Comparison of ENCODE assay signal across 24 mouse cellular contexts in the genomic region with DNA sequence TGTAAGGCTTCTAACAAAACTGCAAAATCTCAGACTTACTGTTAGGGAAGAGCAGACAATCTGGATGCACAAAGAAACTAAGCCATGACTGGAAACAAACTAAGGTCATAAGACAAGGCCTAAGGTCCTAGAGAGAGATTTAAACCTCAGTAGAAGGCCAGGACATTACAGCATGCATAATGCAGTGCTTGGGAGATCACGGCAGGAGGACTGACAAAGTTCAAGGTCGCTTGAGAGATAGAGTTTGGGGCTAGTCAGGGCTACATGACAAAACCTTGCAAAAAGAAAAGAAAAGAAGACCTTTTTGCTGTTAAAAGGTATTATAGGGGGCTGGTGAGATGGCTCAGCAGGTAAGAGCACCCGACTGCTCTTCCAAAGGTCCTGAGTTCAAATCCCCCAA. TPM values are rescaled to one million over a fixed set of nuclear protein-coding genes. Genes with fewer than 3 reads are reported as not detected.
DNase-seq lines count a peak whose midpoint lies in the region; ATAC-seq lines count a peak whose summit lies in the region.
"Had no signal": no experiment of that assay in that cellular context is flagged by ENCODE, and none has a peak within 500 bp of the region (broad histone marks: within the 10 kb centered on the region; RNA-seq: fewer than 3 reads in every experiment).

No protein-coding gene starts in this region.

- peak overlapping the region; percentile 27 to 61; a peak in 3 of 4 replicates for H3K27ac ChIP-seq in heart, embryonic 14.5 days (replicated peaks in 1 of 2; ENCODE audit: control insufficient read depth in 1 of 2, insufficient read depth in 1 of 2, low read depth in 2 of 2, low read length in 2 of 2)
- no peak overlapping the region for H3K27ac ChIP-seq in midbrain, embryonic 10.5 days (replicated peaks)
- H3K27ac ChIP-seq: embryonic facial prominence, embryonic 10.5 days; embryonic facial prominence, embryonic 12.5 days; forebrain, embryonic 13.5 days; forebrain, embryonic 15.5 days had no signal

- H3K4me1 ChIP-seq in heart, embryonic 14.5 days (ENCODE audit: control insufficient read depth in 2 of 2, insufficient read depth in 2 of 2, low read length in 2 of 2): peaks cover 8 to 28% of the 10 kb centered on the region in 2 experiments
- H3K4me1 ChIP-seq in midbrain, embryonic 10.5 days: no peaks in the 10 kb centered on the region
- H3K4me1 ChIP-seq: embryonic facial prominence, embryonic 12.5 days; forebrain, embryonic 13.5 days; forebrain, embryonic 15.5 days had no signal

- no peaks in the 10 kb centered on the region for H3K36me3 ChIP-seq in heart, embryonic 14.5 days (ENCODE audit: control insufficient read depth, insufficient read depth, low read length)
- 0 out of 2 replicates have a peak, but pooled peaks cover 7% of the 10 kb centered on the region for H3K36me3 ChIP-seq in midbrain, embryonic 10.5 days
- H3K36me3 ChIP-seq: embryonic facial prominence, embryonic 10.5 days; forebrain, embryonic 15.5 days; G1E had no signal

- no peak overlapping the region for H3K4me2 ChIP-seq in heart, embryonic 14.5 days (ENCODE audit: low read length)
- H3K4me2 ChIP-seq: embryonic facial prominence, embryonic 12.5 days; forebrain, embryonic 13.5 days; forebrain, embryonic 15.5 days had no signal

- WGBS in heart, embryonic 14.5 days: 70% methylated on average over 3 of the region's 3 CpGs
- WGBS in midbrain, embryonic 10.5 days: 89% methylated on average over 3 of the region's 3 CpGs

- DNase-seq in heart, adult 9 months (ENCODE audit: low spot score in 2 of 2): no peak
- peak; percentile 58 for DNase-seq in ES-CJ7 (ENCODE audit: low read depth, low spot score)
- DNase-seq in R1 (ENCODE audit: low read depth, low spot score): peak; percentile 83
- DNase-seq in midbrain, embryonic 10.5 days (ENCODE audit: low spot score): no peak
- DNase-seq in lung, postnatal 14 days: no peak
- DNase-seq: adrenal gland, adult 8-10 months; adrenal gland, postnatal 14 days; adrenal gland, postnatal 36 days; cerebellum, adult 11-12 months; cerebellum, adult 2 months; cerebellum, adult 9-10 months; cerebellum, postnatal 10 days; cerebellum, postnatal 25 days; forebrain, postnatal 0 days had no signal

- no peaks in the 10 kb centered on the region for H3K27me3 ChIP-seq in heart, embryonic 14.5 days (ENCODE audit: control insufficient read depth, insufficient read depth, low read length)
- H3K27me3 ChIP-seq in midbrain, embryonic 10.5 days (ENCODE audit: low read depth, poor library complexity, severe bottlenecking): no peaks in the 10 kb centered on the region
- H3K27me3 ChIP-seq: embryonic facial prominence, embryonic 12.5 days; forebrain, embryonic 13.5 days; forebrain, embryonic 15.5 days; Patski had no signal

- ATAC-seq in heart, embryonic 14.5 days (ENCODE audit: insufficient number of reproducible peaks, insufficient read depth, low FRiP score, low read depth): no peak
- ATAC-seq: activated CD4-positive, CD25-positive, alpha-beta regulatory T cell, adult 4 months; forebrain, embryonic 13.5 days; forebrain, embryonic 15.5 days; Patski had no signal

- H3K4me3 ChIP-seq in heart, embryonic 14.5 days (ENCODE audit: control insufficient read depth in 1 of 2, insufficient read depth in 1 of 2, low read depth in 1 of 2, low read length in 2 of 2): no peak overlapping the region
- no peak overlapping the region for H3K4me3 ChIP-seq in midbrain, embryonic 10.5 days
- H3K4me3 ChIP-seq: embryonic facial prominence, embryonic 10.5 days; embryonic facial prominence, embryonic 12.5 days; forebrain, embryonic 13.5 days; forebrain, embryonic 15.5 days had no signal

- H3K9ac ChIP-seq in heart, embryonic 14.5 days (ENCODE audit: low read length): no peak overlapping the region
- H3K9ac ChIP-seq: embryonic facial prominence, embryonic 12.5 days; forebrain, embryonic 13.5 days; forebrain, embryonic 15.5 days; forebrain, postnatal 0 days had no signal

- no peaks in the 10 kb centered on the region for H3K9me3 ChIP-seq in heart, embryonic 14.5 days (ENCODE audit: control insufficient read depth, low read length)
- H3K9me3 ChIP-seq in midbrain, embryonic 10.5 days (replicated peaks): no peaks in the 10 kb centered on the region
- H3K9me3 ChIP-seq: embryonic facial prominence, embryonic 10.5 days; embryonic facial prominence, embryonic 12.5 days; forebrain, embryonic 13.5 days; forebrain, embryonic 15.5 days; G1E had no signal

RNA-seq across cellular contexts. Expression of gene Ptpdc1, which starts 22.2 kb away (rescaled TPM):
- polyA plus RNA-seq in heart, embryonic 14.5 days (2014; fragmentation: Nextera tagmentation; extraction: Ambion mirVana): 7.1 and 8.6 TPM in 2 replicates
- 11.0 and 13.8 TPM in 2 replicates for polyA plus RNA-seq in midbrain, embryonic 10.5 days (2016; fragmentation: Nextera tagmentation; extraction: Ambion mirVana)
- polyA plus RNA-seq: G1E had no signal

RNA-seq across cellular contexts. Expression of gene Barx1, which starts 59.5 kb away (rescaled TPM):
- 0.57 TPM in 1 of 2 replicates, not detected in the other for polyA plus RNA-seq in heart, embryonic 14.5 days (2014; fragmentation: Nextera tagmentation; extraction: Ambion mirVana)
- polyA plus RNA-seq in midbrain, embryonic 10.5 days (2016; fragmentation: Nextera tagmentation; extraction: Ambion mirVana): 0.21 and 0.84 TPM in 2 replicates
- polyA plus RNA-seq: activated CD4-positive, CD25-positive, alpha-beta regulatory T cell, adult 4 months; C2C12; cerebellum, adult 2 months; cortical plate, adult 2 months; forebrain, embryonic 13.5 days; forebrain, embryonic 15.5 days; forebrain, postnatal 0 days; G1E; Patski had no signal

Comparison
In these comparisons a context has a peak if more than half of its experiments do, and no peak if none do; other contexts are left out.
1. DNase-seq: peak in ES-CJ7 (single experiment) and R1 (single experiment); none in heart, adult 9 months (0 of 2), midbrain, embryonic 10.5 days (single experiment) and lung, postnatal 14 days (single experiment).